Mouse (Mus musculus): ENCODE results near the gene Mbd5.

GRCm38 (mm10) chr2:49312629-49313447 is 363.5 kb downstream of the Mbd5 start:
- TF ChIP-seq POLR2A (IDR thresholded peaks at IDR 0.05; ENCODE audit: borderline replicate concordance, control insufficient read depth, low read depth, low read length) (no peak), CTCF (IDR thresholded peaks at IDR 0.05; ENCODE audit: control insufficient read depth, insufficient read depth, low read length) (peak; percentile 89)

Measured in bone marrow, adult 2 months (tissue).